Mouse (Mus musculus): ENCODE measurements around the gene Abhd13. TPM values are rescaled to one million over a fixed set of nuclear protein-coding genes. Genes with fewer than 3 reads are reported as not detected.

Abhd13 gene
- polyA plus RNA-seq, 1 experiment from 2014 or later: 5.2 TPM

GRCm38 (mm10) chr8:10040866-10041265, 63.4 kb downstream of the Abhd13 start:
- 46% methylated on average over 3 of the region's 3 CpGs for WGBS (ENCODE audit: insufficient replicate concordance)

More at GRCm38 (mm10) chr8:10040866-10041265, 63.4 kb downstream of the Abhd13 start:
- DNase-seq: no peak
- no peaks in the 10 kb centered on the region for H3K9me3 ChIP-seq (ENCODE audit: low read length)
- H3K27me3 ChIP-seq (ENCODE audit: insufficient read depth, low read length): no peaks in the 10 kb centered on the region
- H3K9ac ChIP-seq (replicated peaks): no peak overlapping the region
- H3K4me2 ChIP-seq (ENCODE audit: low read depth, low read length): no peak overlapping the region
- no peak overlapping the region for H3K4me3 ChIP-seq (ENCODE audit: low read depth, low read length)
- ATAC-seq: no peak
- no peaks in the 10 kb centered on the region for H3K36me3 ChIP-seq (replicated peaks; ENCODE audit: insufficient read depth, low read length)
- H3K4me1 ChIP-seq (ENCODE audit: insufficient read depth): no peaks in the 10 kb centered on the region
- TF ChIP-seq CTCF (IDR thresholded peaks at IDR 0.05; ENCODE audit: low read depth) (no peak), EP300 (IDR thresholded peaks at IDR 0.05; ENCODE audit: low read depth) (no peak)
- H3K27ac ChIP-seq (ENCODE audit: low read depth): no peak overlapping the region

Other genes with a start within 250 kb of the Abhd13 start
- not detected in 2 replicates for gene Fam155a, start 206.5 kb upstream of the Abhd13 start, polyA plus RNA-seq (2015; fragmentation: Nextera tagmentation; extraction: Ambion mirVana)
- not detected in 2 replicates for gene Gm10217, start 113.5 kb upstream of the Abhd13 start, polyA plus RNA-seq (2015; fragmentation: Nextera tagmentation; extraction: Ambion mirVana)
- 1.2 and 1.3 TPM in 2 replicates for gene Lig4, start within 50 bp of the Abhd13 start, polyA plus RNA-seq (2015; fragmentation: Nextera tagmentation; extraction: Ambion mirVana)
- gene Tnfsf13b, start 28.8 kb downstream of the Abhd13 start, polyA plus RNA-seq (2015; fragmentation: Nextera tagmentation; extraction: Ambion mirVana): 0.58 and 0.69 TPM in 2 replicates
- gene Myo16, start 176.2 kb downstream of the Abhd13 start, polyA plus RNA-seq (2015; fragmentation: Nextera tagmentation; extraction: Ambion mirVana): 0.01 TPM in 1 of 2 replicates, not detected in the other

Data from liver, postnatal 0 days (tissue).